Mouse (Mus musculus) embryo, embryonic 11.5 days (tissue): ENCODE measurements around the gene Sned1.

Source experiments
- DNase-seq: peaks from one replicate; pipeline ENCODE4 v3.0.0-alpha.2; 2012; ENCODE audit warnings: low read depth, low spot score

The Sned1 gene

DNA sequence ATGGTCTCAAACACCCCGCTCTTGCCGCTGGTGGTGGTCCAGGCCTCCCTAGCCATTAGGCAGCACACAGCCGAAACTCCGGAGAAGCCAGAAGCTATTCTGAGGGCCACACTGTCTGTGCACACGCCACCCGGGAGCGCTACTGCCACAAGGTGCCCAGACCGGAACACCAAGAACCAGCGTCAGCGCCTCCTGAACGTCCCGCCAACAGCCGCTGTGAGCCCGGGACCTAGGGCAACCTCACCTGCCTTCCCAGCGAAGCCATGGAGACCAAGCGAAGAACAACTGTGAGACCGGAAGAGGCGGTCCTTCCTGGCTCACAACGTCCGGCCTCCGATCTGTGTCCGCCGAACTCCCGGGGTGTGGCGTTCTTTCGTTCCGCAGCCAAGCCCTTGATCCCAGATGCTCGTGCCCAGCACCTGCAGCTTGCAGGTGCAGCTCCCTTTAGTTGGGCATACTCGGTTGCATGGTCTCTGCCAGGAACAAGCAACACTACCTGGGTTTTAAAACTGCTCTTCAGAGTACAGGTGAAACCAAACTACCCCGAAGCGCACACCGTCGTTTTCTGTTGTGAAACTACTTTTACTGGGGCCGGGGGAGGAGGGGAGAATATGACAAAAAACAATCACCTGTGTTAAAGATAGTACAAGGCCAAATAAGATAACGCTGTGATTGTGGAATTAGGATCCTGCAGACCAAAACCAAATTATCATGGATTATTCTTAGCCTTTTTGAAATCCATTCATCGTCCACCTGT lies 70.1 kb downstream of the Sned1 start, which contains the start of gene Mterf4:
TSS of gene Mterf4 (minus strand) at position 335 of the 757 bp plus-strand sequence.
- peak; percentile 75 for DNase-seq

DNA sequence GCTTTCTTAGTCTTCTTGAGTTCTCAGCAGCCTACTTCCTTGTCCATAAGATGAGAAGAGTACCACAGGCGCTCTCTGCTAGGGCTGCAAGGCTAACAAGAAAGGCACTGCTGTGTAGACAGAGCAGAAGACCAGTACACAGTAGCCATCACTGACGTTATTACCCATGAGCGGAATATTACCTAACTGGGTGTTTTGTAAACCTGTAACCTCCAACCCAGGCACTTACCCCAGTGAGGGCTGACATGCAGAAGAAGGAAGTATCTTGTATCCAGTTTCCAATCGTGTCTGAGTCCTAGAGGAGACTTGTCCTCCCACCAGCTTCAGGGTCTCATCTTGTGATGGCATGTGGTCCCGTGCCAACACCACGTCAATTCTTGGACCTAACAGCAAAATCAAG lies 88.3 kb downstream of the Sned1 start:
- DNase-seq, result no peak

DNA sequence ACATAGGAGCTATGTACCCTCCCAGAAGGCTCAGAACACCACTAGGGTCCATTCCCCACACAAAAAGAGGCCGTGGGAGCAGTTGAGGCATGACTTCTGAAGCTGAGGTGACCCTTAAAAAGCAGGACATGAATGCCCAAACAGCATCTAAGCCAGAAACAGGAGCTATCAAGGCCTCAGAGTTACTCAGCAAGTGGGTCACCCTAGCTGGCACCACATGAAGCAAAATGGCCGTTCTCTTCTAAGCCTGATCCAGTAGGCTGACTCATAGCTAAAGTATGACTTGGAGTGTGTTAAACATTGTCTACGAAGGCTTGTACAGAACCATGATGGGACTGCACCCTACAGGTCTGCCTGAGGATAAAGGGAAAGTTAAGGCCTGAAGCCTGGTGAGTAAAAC lies 90.8 kb downstream of the Sned1 start:
- no peak for DNase-seq

DNA sequence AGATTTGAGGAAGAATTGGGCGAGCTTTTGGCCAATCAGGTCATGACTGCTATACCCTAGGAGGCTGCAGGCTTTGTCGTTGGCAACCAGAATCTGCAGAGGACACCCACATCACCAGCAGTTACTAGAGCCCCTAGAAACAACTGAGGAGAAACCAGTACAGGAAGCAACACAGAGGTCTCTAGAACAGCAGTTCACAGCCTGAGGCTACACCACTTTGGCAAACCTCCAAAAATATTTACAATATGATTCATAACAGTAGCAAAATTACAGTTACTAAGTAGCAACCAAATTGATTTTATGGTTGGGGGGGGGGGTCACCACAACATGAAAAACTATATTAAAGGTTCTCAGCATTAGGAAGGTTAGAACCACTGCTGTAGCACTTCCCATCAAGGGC lies 99.0 kb downstream of the Sned1 start:
- no peak for DNase-seq

DNA sequence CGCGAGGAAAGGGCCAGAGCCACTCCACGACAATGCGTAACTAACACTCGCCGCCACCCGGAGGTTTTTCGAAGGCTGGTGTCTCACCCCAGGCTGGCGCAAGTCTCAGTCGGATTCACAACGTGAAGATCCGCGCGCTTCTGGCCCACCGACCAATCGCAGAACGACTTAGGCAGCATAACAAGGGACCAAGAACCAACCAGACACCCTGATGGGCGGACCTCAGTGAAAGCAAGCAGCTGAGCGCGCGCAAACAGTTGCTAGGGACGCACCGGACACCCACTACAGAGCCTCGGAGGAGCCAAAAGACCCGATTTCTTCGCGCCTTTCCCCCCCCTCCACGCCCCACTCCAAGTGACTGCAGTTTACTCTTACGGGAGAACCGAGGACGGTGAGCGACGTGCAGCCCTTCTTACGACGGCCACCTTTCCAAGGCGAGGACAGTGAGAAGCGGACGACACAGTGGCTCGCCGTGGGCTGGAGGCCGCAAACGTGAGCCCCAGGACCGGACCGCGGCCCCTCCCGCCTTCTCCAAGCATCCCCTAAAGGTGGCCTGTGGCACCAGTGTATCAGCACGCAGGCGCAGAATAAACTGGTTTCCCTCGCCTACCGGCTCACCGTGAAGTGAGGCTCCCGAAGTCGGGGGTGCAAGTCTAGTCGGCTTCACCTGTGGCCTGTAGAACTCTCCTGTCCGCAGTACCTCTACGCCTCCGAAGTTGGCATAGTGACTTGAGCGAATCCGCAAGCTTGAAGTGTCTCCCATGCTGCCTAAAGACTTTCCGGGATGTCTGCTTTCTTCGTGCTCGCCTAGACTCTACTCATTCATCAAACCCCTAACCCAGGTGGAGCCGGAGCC lies 107.2 kb downstream of the Sned1 start, which contains the start of the genes Ppp1r7 and Pask:
TSS of gene Ppp1r7 (plus strand) at position 207 of the 856 bp plus-strand sequence.
TSS of gene Pask (minus strand) at position 835 of the 856 bp plus-strand sequence.
- DNase-seq, result peak; percentile 95

DNA sequence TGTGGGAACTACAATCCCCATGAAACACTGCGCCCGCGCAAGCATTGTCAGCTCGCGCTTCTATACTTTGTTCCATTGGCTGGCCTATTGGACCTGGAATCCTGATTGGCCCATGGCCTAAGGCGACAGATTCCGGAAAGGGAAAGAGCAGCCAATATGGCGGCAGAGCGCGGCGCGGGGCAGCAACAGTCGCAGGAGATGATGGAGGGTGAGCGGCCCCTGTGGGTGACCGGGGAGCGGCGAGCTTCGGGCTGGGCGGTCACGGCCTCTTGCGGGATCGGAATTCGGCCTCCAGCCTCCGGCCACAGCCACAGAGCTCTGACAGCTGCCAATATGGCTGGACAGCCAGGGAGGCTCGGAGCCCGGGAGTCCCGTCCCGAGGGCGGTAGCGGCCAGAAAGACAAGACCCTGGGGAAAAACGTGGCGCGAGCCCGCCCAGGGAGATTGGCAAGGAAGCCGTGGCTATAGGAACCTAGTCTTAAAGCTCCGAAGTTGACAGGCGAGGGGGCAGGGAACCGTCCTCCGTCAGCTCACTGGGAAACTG lies 107.9 kb downstream of the Sned1 start:
- DNase-seq, result peak; percentile 91

DNA sequence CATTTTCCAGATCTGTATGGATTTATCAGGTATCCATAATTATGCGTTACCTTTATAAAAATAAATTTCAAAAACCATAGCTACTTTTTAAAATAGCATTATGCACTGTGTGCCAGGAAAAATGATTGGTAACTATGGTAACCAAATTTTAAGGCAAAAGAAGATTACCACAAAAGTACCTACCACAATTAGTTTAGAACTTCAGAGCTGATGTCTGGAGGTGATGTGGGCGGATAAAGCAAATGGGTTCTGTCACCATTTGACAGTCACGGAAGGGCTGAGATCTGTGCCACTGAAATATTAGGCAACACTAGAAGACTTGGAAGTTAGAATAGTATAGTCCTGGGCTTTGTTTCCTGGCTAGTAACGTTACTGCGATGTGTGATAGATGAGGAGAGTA lies 111.5 kb downstream of the Sned1 start:
- DNase-seq, result no peak

DNA sequence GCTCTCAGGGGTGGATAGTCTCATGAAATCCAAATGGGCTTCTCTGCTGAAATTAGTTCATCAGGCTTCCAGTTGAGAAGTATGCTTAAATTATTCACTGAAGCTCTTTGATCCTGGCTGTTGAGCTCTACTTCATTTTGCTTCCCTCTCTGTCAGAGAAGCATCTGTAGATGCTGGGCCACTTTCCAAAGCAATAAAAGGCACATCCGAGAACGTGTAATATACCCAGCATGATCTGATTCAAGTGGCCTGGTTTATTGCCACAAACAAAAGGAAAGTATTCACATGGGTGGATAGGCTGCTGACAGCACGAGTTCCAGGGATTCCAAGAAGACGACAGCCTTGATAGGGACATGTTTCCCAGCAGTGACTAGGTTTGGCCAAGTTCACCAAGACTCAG lies 114.1 kb downstream of the Sned1 start:
- no peak for DNase-seq
